Mouse (Mus musculus) frontal cortex, postnatal 25 days (tissue): ENCODE measurements at regions not wholly inside any gene's neighbourhood (a gene's known extent, or its start where the extent isn't known, plus 50 kb on each side); places are given as distances from the start of the nearest gene placed in this dataset.
A peak's percentile ranks its signal among the peaks of the same experiment; 100 is the strongest.
"Not testable (repeated sequence)": the region's sequence is repeated elsewhere in the genome, so short reads cannot be mapped to it uniquely, and the experiment has no call there.

Experiments used
- DNase-seq, 2 experiments: peaks; one replicate each; pipeline ENCODE4 v3.0.0; 2022; ENCODE audit warnings: low spot score in 2 of 2

GRCm38 (mm10) chr4:23787417-23788204 is 708.6 kb upstream of the Mms22l start:
- DNase-seq = no peak

GRCm38 (mm10) chr4:23823516-23823915 is 672.7 kb upstream of the Mms22l start:
- DNase-seq = no peak

- no peak for DNase-seq
Observed at GRCm38 (mm10) chr4:23826885-23827284, 669.4 kb upstream of the Mms22l start.

GRCm38 (mm10) chr4:23832385-23833164 is 663.7 kb upstream of the Mms22l start:
- no peak for DNase-seq

DNA sequence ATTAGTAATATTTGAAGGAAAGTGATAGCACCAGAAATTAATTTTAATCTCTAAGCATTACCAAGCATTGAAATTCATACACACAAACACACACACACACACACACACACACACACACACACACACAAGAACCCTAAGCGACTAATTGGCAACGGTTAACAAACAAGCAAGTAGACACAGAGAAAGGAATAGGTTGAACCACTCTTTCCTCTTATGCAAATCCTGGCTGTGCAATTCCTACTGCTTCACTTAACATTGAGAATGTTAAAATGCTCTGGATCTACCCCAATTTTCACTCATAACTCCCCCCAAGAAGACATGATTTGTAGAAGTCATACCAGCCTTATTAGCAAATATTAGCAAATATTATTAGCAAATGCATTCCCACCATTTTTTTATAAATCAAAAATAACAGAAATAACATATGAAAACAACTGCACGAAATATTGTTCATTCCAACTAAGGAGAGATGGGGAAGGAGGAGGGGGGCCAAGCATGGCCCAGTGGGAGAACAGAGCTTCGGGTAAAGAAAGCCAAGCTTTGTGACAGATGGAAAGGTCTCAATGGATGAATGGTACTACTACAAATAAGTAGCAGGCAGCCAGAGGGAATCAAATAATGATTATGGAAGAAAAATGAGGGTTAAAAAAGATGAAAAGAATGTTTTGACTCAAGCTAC is 652.5 kb upstream of the Mms22l start:
- no peak for DNase-seq

DNA sequence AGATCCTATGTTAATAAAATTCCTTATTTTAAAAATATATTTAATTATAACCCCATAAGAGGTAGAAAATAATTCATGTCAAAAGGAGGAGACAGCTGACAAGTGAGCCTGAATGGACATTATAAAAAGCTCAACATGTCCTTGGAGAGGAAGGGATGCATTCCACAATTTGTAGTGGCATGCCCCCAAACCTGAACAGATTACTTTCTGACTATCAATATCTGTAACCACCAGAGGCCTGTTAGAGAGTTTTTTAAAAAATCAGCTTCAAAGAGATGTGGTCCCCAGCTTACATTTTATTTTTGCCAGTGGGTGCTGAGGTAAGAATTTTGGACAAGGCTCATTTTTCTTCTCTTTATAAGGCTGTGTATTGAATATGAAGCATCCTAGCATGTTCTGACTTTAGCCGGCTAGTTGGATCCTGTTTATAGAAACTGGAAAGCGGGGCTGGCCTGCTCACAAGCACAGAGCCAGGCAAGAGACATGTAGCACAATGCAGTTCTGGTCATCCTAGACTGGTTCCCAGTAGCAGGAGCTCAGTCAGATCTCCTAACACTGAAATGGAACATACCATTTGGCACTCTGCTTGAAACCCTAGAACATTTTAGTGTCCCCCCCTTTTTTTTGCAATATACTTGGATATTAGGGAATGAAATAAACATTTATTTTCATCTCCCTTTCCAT is 651.8 kb upstream of the Mms22l start:
- no peak for DNase-seq

DNA sequence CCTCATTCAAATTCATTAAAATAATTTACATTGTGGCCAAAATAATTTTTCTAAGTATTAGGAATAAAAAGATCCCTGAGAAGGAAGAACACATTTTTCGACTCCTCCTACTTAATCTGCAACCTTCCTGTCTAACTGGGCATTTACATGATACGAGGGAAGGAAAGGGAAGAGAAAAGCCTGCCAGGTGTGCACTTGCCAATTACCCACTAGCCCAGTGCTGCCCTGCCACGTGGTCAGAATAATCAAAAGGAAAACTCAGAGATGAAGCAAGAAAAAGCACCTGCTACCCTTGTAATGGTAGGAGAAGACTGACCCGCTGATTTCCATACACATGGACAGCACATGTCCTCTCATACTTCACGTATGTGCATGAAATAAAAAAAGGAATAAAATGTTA is 651.0 kb upstream of the Mms22l start:
- DNase-seq = no peak

DNA sequence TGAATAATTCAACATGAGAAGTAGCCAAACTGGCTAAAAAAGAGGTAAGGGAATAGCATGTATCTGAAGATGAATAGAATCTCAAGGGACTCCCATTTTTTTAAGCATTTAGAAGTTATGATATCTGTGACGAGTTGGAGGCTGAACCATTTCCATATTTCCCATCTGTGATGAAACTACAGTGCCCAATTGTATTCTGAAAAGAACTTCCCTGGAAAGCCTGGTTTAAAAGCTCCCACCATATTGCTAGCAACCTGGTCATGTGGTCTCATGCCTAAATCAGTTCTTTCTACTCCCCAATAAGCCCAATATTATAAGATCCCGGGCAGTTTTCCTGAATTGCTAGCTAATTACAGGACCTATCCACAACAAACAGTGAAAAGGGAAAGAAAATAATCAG is 645.6 kb upstream of the Mms22l start:
- DNase-seq = no peak

GRCm38 (mm10) chr4:23862437-23862836 is 633.8 kb upstream of the Mms22l start:
- DNase-seq = no peak

DNA sequence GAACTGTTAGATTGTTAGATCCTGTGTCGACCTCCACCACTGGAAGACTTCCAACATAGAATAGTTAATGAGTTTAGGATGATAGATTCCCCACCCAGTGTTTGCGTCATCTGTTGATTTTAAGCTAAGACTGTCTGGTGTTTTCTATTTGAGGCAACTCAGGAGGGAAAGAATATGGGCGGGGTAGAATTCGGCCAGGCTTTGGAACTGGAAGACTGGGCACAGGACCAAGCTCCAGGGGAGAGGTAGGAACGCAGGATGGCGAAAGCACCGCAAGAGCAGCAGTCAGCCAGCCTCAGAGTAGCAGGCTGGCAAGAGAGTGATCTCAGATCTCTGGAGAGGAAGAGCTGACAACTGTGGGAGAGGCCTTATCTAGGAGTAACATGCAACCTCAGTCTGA is 616.2 kb upstream of the Mms22l start:
- no peak for DNase-seq

DNA sequence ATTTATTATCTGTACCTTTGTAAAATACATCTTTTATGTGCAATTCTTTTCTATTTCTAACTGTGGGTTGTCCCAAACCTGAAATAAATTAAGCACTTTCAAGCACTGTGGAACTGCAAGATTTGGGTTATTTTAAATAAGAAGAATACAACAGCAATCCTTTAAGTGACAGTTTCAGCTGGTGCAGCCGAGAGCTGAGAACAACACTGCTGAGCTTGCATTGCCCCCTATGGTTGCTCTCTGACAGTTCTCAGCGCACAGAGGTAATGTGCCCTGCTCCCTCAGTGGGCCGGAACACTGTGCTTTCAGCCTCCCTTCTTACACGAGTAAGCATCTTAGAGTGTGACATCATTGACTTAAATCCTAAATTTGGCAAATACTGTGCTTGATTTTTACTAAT is 582.9 kb upstream of the Mms22l start:
- no peak for DNase-seq

GRCm38 (mm10) chr4:23913822-23914221 is 582.4 kb upstream of the Mms22l start:
- DNase-seq = no peak

- no peak for DNase-seq
Observed at GRCm38 (mm10) chr4:23914423-23914822, 581.8 kb upstream of the Mms22l start.

DNA sequence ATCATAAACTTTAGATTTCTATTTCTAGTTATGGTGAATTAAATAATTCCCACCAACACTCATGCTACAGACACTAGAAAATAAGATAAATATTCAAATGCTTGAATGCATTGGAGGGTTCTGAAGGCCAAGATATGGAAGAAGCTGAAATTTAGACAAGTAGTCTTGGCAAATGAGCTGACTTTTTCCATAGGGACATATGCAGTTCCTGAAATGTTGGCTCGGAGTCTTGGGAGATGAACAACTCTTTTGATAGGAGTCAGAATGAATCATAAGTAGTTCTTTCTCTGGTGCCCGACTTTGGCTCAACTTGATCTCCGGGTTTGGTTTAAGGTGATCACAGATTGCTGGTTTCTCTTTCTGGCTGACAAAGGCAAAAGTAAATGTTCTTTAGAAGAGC is 574.7 kb upstream of the Mms22l start:
- DNase-seq = no peak

GRCm38 (mm10) chr4:23954140-23954539 is 542.1 kb upstream of the Mms22l start:
- no peak for DNase-seq

- not testable (repeated sequence) for DNase-seq
Observed at GRCm38 (mm10) chr4:23982193-23982592, 514.1 kb upstream of the Mms22l start.

DNA sequence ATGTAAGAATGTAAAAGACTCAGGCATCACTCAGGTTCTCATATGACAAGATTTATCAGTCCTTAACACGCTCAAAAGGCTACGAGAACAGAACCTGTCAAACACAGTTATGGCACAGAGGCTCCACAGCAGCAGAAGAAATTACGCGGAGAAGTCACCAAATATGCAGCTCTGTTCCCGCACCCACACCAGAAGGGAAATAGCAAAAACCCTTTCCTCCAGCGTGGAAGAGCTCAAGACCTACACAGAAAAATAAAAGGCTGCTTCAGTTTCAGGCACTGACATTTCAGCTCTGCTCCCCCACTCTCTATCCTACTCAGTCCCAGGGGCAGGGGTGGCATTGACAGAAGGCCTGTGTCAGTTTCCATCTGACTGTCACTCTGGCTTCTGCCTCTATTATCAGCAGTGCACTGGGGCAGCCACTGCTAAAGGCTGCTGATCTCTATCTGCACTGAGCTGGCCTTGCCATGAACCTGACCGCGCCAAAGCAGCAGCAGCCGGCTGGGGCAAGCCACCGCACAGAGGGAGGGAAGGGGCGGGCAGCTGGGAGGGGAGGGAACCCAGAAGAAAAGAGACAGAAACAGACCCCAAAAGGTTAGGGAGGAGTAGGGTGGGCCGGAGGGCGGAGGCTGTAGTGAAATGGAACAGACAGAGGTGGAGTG is 513.3 kb upstream of the Mms22l start:
- DNase-seq = peak in 1 of 2 experiments; percentile 11

DNA sequence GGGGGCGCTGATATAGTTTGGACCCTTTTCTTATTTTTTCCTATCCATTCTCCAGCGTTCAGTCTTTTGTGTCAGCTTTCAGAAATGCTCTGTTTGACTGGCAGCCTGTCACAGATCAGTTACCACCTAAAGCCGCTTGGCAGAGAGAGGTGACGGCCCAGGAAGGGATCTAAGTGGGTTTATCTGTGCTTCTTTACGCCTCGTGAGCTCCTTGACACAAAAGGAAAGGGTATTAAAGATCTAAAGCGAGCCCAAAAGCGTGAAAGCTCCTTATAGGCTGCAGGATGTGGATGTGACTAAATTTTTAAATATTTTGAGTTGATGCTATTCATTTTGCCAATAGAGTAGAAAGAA is 512.8 kb upstream of the Mms22l start:
- no peak for DNase-seq

DNA sequence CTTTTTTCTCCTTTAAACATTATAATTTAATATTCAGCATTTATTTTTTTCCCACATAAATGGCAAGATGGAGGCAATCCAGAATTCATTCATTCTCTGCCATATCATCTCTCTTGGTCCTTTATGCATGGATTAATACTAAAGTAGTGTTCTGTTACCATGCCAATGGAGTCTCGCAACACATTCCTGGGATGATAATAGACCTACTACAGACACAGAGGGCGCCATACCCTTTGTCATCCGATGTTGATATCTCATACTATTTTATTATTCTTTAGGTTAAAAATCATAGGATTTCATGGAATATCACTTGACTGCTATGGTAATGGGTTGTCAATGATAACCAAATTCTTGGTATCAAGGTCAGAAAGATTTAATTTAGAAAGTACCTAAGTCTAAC is 512.2 kb upstream of the Mms22l start:
- no peak for DNase-seq

GRCm38 (mm10) chr4:23985956-23986355 is 510.3 kb upstream of the Mms22l start:
- DNase-seq = no peak

DNA sequence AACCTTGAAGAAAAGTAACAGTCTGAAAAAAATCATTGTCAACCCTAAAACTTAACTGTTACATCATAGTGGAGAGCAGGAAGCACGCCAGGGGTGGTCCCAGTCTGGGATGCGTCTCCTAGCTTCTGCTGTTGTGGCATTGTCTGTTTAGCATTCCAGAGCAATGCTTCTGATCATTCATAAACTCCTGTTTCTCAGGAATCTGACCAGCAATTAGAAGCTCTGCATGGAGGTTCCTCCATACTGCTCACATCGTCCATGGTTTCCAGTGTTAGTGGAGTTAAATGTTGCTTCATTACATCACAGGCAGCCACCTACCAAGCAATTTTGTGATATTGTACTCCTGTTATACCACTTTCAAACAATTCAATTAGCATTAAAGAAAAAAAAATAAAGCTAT is 502.4 kb upstream of the Mms22l start:
- no peak for DNase-seq
